Mouse (Mus musculus): ENCODE measurements around the gene Olfr1510.

GRCm38 (mm10) chr14:52427686-52428085, 13.5 kb upstream of the Olfr1510 start:
- TF ChIP-seq CTCF (IDR thresholded peaks at IDR 0.05; ENCODE audit: low read depth) (no peak), EP300 (IDR thresholded peaks at IDR 0.05; ENCODE audit: low read depth) (no peak)

Data from heart, postnatal 0 days (tissue).